Mouse (Mus musculus): ENCODE measurements at regions not wholly inside any gene's neighbourhood (a gene's known extent, or its start where the extent isn't known, plus 50 kb on each side); places are given as distances from the start of the nearest gene placed in this dataset.

DNA sequence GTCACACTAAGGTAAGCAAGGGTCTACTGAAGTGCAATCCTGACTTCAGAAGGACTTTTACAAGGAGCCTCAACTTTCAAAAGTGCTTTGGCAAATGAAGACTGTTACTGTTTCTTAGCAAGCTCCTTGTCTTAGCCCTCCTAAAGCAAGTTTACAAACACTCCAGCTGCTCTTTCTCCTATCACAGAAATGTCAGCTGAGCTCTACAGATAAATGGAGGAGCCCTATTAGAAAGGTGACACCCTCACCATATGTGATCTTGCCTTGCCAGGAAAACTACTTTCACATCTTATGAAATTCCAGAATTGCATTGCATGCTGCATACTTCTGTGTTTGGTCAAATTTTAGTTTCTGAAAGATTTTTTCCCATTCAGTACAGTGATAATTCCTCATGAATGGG, 136.6 kb upstream of the Neil3 start:
- TF ChIP-seq POLR2A (IDR thresholded peaks at IDR 0.05; ENCODE audit: borderline replicate concordance, control insufficient read depth, low read depth, low read length) (no peak), CTCF (IDR thresholded peaks at IDR 0.05; ENCODE audit: control insufficient read depth, insufficient read depth, low read length) (no peak)

Measured in bone marrow, adult 2 months (tissue).